Mouse (Mus musculus) liver, embryonic 14.5 days (tissue): ENCODE data around the gene Praf2.

Experiments
- CTCF ChIP-seq: IDR thresholded peaks from 2 replicates; pipeline ENCODE4 v1.5.1; 2016; ENCODE audit warnings: antibody characterized with exemption, low read depth, control low read depth
- EP300 ChIP-seq: IDR thresholded peaks from 2 replicates; pipeline ENCODE4 v1.6.1; 2016; ENCODE audit warnings: antibody characterized with exemption, low read depth

DNA sequence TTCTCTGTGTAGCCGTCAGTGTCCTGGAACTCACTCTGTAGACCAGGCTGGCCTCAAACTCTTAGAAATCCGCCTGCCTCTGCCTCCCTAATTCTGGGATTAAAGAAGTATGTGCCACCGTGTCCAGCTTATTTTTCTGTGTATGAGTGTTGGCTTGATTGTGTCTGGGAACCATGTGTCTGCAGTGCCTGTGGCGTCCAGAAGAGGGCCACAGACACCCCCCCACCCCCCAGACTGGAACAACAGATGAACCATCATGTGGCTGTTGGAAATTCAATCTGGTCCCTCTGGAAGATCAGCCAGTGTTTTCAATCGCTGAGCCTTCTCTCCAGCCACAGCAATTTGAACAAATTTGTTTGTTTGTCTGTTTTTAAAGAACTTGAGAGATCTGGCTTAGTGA lies 15.2 kb downstream of the Praf2 start:
- TF ChIP-seq CTCF = peak; percentile 67
- TF ChIP-seq EP300 = no peak
